Mouse (Mus musculus): ENCODE results near the gene Faf2.

DNA sequence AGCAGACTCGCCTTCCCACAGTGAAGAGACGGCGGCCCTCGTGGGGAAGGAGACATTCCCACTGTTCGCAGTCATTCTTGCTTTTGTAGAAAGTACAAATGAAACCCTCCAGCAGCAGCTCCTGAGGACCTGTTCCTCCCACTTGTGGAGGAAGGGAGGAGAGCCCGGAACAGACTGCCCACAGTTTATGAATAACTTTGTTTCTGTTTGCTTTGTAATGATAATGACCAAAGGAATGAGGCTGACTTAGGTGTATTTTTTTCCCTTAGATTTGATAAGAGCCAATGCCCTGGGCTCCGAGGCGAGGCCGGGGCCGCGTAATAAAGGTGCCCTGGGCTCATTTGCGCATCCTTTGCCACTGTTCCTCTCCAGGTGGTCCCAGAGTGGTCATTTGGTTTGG lies 39.8 kb downstream of the Faf2 start:
- TF ChIP-seq MAFK (IDR thresholded peaks at IDR 0.05; ENCODE audit: insufficient read depth, low read depth, low read length): no peak
- TF ChIP-seq ZNF384 (IDR thresholded peaks at IDR 0.05; ENCODE audit: low read depth, low read length): no peak
